Mouse (Mus musculus) MEL (cell line): Measurements from ENCODE around the gene F830045P16Rik. TPM values are rescaled to one million over a fixed set of nuclear protein-coding genes. Genes with fewer than 3 reads are reported as not detected.

Experiments used
- DNase-seq: peaks from one replicate; pipeline ENCODE4 v3.0.0; 2011; ENCODE audit warnings: low read depth, low spot score
- H3K27ac ChIP-seq: 2 replicates; pipeline ENCODE4 v1.5.1; 2012; ENCODE audit warnings: low read depth, mild to moderate bottlenecking, control low read depth, low read length, moderate library complexity; ENCODE audit not compliant: control insufficient read depth
- H3K27me3 ChIP-seq, 2 experiments: fragments of 150-350 bp in 1 of 2; sonication (generic) in 1 of 2; 2 replicates each; pipeline ENCODE4 v1.6.1; 2012; ENCODE audit warnings: low read length in 2 of 2, mild to moderate bottlenecking in 2 of 2, improper control_type of control experiment in 1 of 2, moderate library complexity in 1 of 2; ENCODE audit not compliant: insufficient read depth in 2 of 2, control insufficient read depth in 1 of 2
- H3K36me3 ChIP-seq, 2 experiments: 2 replicates each; pipeline ENCODE4 v1.6.1; 2012 to 2014; ENCODE audit warnings: low read length in 2 of 2, improper control_type of control experiment in 1 of 2, inconsistent platforms in 1 of 2, mild to moderate bottlenecking in 1 of 2; ENCODE audit not compliant: insufficient read depth in 2 of 2, control insufficient read depth in 1 of 2
- H3K4me1 ChIP-seq, 2 experiments: fragments of 150-350 bp in 1 of 2; sonication (generic) in 1 of 2; 2 replicates each; pipeline ENCODE4 v1.6.1; 2012; ENCODE audit warnings: low read length in 2 of 2, improper control_type of control experiment in 1 of 2, mild to moderate bottlenecking in 1 of 2; ENCODE audit not compliant: insufficient read depth in 2 of 2, control insufficient read depth in 1 of 2
- H3K4me3 ChIP-seq, 2 experiments: fragments of 150-350 bp in 1 of 2; sonication (generic) in 1 of 2; 2 replicates each; pipeline ENCODE4 v1.5.1; 2012; ENCODE audit warnings: low read depth in 2 of 2, low read length in 2 of 2, mild to moderate bottlenecking in 2 of 2, moderate library complexity in 2 of 2, control low read depth in 1 of 2, improper control_type of control experiment in 1 of 2; ENCODE audit not compliant: control insufficient read depth in 1 of 2, insufficient read depth in 1 of 2
- H3K79me2 ChIP-seq: 2 replicates; pipeline ENCODE4 v1.6.1; 2012; ENCODE audit warnings: mild to moderate bottlenecking, low read length, moderate library complexity; ENCODE audit not compliant: control insufficient read depth, poor library complexity, insufficient read depth
- H3K9ac ChIP-seq: 2 replicates; pipeline ENCODE4 v1.6.1; 2012; ENCODE audit warnings: low read depth, mild to moderate bottlenecking, control low read depth, low read length, moderate library complexity; ENCODE audit not compliant: control insufficient read depth, poor library complexity, severe bottlenecking
- H3K9me3 ChIP-seq: fragments of 150-350 bp; sonication (generic); replicated peaks from 2 replicates; pipeline ENCODE4 v1.6.1; 2012; ENCODE audit warnings: mild to moderate bottlenecking, low read length, improper control_type of control experiment, moderate library complexity; ENCODE audit not compliant: insufficient read depth
- BHLHE40 ChIP-seq: IDR thresholded peaks from 2 replicates; pipeline ENCODE4 v1.6.1; 2012; ENCODE audit warnings: low read depth, mild to moderate bottlenecking, inconsistent platforms, low read length, improper control_type of control experiment, borderline replicate concordance
- CHD1 ChIP-seq: IDR thresholded peaks from 2 replicates; pipeline ENCODE4 v1.6.1; 2012; ENCODE audit warnings: low read depth, mild to moderate bottlenecking, inconsistent platforms, low read length, improper control_type of control experiment
- CHD2 ChIP-seq: IDR thresholded peaks from 2 replicates; pipeline ENCODE4 v1.6.1; 2011; ENCODE audit warnings: low read length, improper control_type of control experiment
- E2F4 ChIP-seq: IDR thresholded peaks from 2 replicates; pipeline ENCODE4 v1.6.1; 2011; ENCODE audit warnings: low read depth, low read length, improper control_type of control experiment, borderline replicate concordance
- ELF1 ChIP-seq: IDR thresholded peaks from 2 replicates; pipeline ENCODE4 v1.6.1; 2014; ENCODE audit warnings: low read depth, mild to moderate bottlenecking, inconsistent platforms, low read length, improper control_type of control experiment, moderate library complexity
- GABPA ChIP-seq: IDR thresholded peaks from 2 replicates; pipeline ENCODE4 v1.6.1; 2012; ENCODE audit warnings: low read depth, mild to moderate bottlenecking, inconsistent platforms, low read length, improper control_type of control experiment, moderate library complexity
- KAT2A ChIP-seq: conservative IDR thresholded peaks from 2 replicates; pipeline ENCODE4 v1.6.1; 2012; ENCODE audit warnings: low read depth, low read length, improper control_type of control experiment, inconsistent platforms
- MXI1 ChIP-seq: IDR thresholded peaks from 2 replicates; pipeline ENCODE4 v1.6.1; 2011; ENCODE audit warnings: mild to moderate bottlenecking, low read depth, low read length, improper control_type of control experiment
- MYB ChIP-seq: IDR thresholded peaks from 2 replicates; pipeline ENCODE4 v1.6.1; 2011; ENCODE audit warnings: mild to moderate bottlenecking, low read depth, low read length, improper control_type of control experiment
- MYC ChIP-seq: IDR thresholded peaks from 2 replicates; pipeline ENCODE4 v1.6.1; 2011; ENCODE audit warnings: low read depth, mild to moderate bottlenecking, low read length, improper control_type of control experiment, moderate library complexity
- NELFE ChIP-seq: IDR thresholded peaks from 2 replicates; pipeline ENCODE4 v1.6.1; 2011; ENCODE audit warnings: low read depth, low read length, improper control_type of control experiment
- POLR2AphosphoS2 ChIP-seq: IDR thresholded peaks from 2 replicates; pipeline ENCODE4 v1.6.1; 2011; ENCODE audit warnings: low read length, improper control_type of control experiment
- SIN3A ChIP-seq: IDR thresholded peaks from 2 replicates; pipeline ENCODE4 v1.6.1; 2012; ENCODE audit warnings: low read length, improper control_type of control experiment, inconsistent platforms
- SMC3 ChIP-seq: IDR thresholded peaks from 2 replicates; pipeline ENCODE4 v1.6.1; 2011; ENCODE audit warnings: low read depth, low read length, improper control_type of control experiment
- TAL1 ChIP-seq: IDR thresholded peaks from 2 replicates; pipeline ENCODE4 v1.6.1; 2012; ENCODE audit warnings: mild to moderate bottlenecking, inconsistent platforms, low read length, moderate library complexity, mixed read lengths
- TBP ChIP-seq: IDR thresholded peaks from 2 replicates; pipeline ENCODE4 v1.8.0; 2011; ENCODE audit warnings: low read depth, low read length, improper control_type of control experiment
- TCF12 ChIP-seq: IDR thresholded peaks from 2 replicates; pipeline ENCODE4 v1.6.1; 2014; ENCODE audit warnings: low read depth, mild to moderate bottlenecking, inconsistent platforms, low read length, improper control_type of control experiment, moderate library complexity
- UBTF ChIP-seq: IDR thresholded peaks from 2 replicates; pipeline ENCODE4 v1.6.1; 2012; ENCODE audit warnings: low read depth, mild to moderate bottlenecking, inconsistent platforms, low read length, improper control_type of control experiment, moderate library complexity, borderline replicate concordance; ENCODE audit not compliant: insufficient read depth
- ZC3H11A ChIP-seq: IDR thresholded peaks from 2 replicates; pipeline ENCODE4 v1.6.1; 2012; ENCODE audit warnings: low read depth, mild to moderate bottlenecking, inconsistent platforms, low read length, improper control_type of control experiment
- ZKSCAN1 ChIP-seq: IDR thresholded peaks from 2 replicates; pipeline ENCODE4 v1.6.1; 2012; ENCODE audit warnings: low read depth, mild to moderate bottlenecking, inconsistent platforms, low read length, improper control_type of control experiment, moderate library complexity
- ZMIZ1 ChIP-seq: IDR thresholded peaks from 2 replicates; pipeline ENCODE4 v1.6.1; 2012; ENCODE audit warnings: low read depth, mild to moderate bottlenecking, inconsistent platforms, low read length, improper control_type of control experiment, moderate library complexity
- ZNF384 ChIP-seq: IDR thresholded peaks from 2 replicates; pipeline ENCODE4 v1.6.1; 2012; ENCODE audit warnings: low read depth, mild to moderate bottlenecking, inconsistent platforms, low read length, improper control_type of control experiment
- polyA plus RNA-seq, 2 experiments: library from polyadenylated mRNA; stranded (reverse) in 1 of 2; unstranded in 1 of 2; fragments of >175 nt in 1 of 2; fragments of >200 nt in 1 of 2; gene quantifications; 2 replicates each; pipeline versions ENCODE4 v1.2.1 to v1.2.4; 2012; ENCODE audit warnings: low replicate concordance in 2 of 2, low read depth in 1 of 2; ENCODE audit not compliant: insufficient read length in 2 of 2, insufficient read depth in 1 of 2, missing spikeins in 1 of 2
- total RNA-seq: library from RNA; depleted of rRNA; stranded (reverse); fragments of 300-350 nt; gene quantifications from 2 replicates; pipeline ENCODE4 v1.2.3, GENCODE M21; 2012

F830045P16Rik gene
- total and polyA plus RNA-seq, 3 experiments, result not detected

GRCm38 (mm10) chr2:129574395-129575046 is 38.1 kb upstream of the F830045P16Rik start:
- no peaks in the 10 kb centered on the region for H3K4me1 ChIP-seq
- TF ChIP-seq GABPA (no peak), UBTF (no peak), ZKSCAN1 (no peak), ZMIZ1 (no peak), TCF12 (no peak), CHD1 (no peak), SMC3 (no peak), MYC (no peak), E2F4 (no peak), TAL1 (no peak), CHD2 (no peak), NELFE (no peak), MYB (no peak), TBP (no peak), BHLHE40 (no peak), ELF1 (no peak)
- no peak overlapping the region for H3K27ac ChIP-seq

DNA sequence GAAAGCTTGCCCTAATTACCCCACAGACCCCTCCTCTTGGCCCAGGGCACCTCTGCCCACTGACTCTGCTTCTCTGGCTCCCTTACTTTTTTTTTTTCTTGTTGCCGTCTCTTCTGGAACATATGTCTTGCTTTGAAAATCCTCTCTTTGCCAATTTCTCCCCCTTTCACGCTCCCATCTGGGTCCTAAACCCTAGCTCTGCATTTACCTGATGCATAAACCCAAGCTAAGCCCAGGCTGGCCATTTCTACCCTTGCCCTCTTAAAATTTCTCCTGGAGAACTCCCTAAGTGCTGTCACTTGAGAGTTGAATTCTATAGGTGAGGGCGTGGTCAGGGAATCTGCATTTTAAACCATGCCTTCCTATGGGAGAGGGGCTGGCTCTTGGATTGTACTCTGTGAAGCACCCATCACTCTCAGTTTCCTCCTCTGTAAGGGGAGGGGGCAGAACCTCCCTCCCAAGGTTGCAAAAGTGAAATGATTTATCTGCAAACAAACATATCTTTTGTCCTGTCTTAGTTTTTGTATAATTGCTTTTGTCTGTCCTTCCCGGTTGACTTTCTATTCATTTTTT is 37.4 kb upstream of the F830045P16Rik start:
- 0 out of 4 replicates have a peak, but pooled peaks cover 0 to 1% of the 10 kb centered on the region in 2 experiments for H3K27me3 ChIP-seq

More at GRCm38 (mm10) chr2:129574395-129575046, 38.1 kb upstream of the F830045P16Rik start:
- H3K79me2 ChIP-seq, result no peaks in the 10 kb centered on the region
- H3K4me3 ChIP-seq, result no peak overlapping the region
- no peak for DNase-seq
- H3K9ac ChIP-seq, result no peak overlapping the region
- H3K9me3 ChIP-seq, result no peaks in the 10 kb centered on the region
- H3K36me3 ChIP-seq, result no peaks in the 10 kb centered on the region
- H3K27me3 ChIP-seq, result 0 out of 4 replicates have a peak, but pooled peaks cover 0 to 1% of the 10 kb centered on the region in 2 experiments

More for the DNA sequence above, 37.4 kb upstream of the F830045P16Rik start:
- Histone ChIP-seq H3K9me3 (no peaks in the 10 kb centered on the region), H3K4me3 (no peak overlapping the region), H3K27ac (no peak overlapping the region), H3K79me2 (no peaks in the 10 kb centered on the region), H3K9ac (no peak overlapping the region), H3K4me1 (no peaks in the 10 kb centered on the region), H3K36me3 (no peaks in the 10 kb centered on the region)
- TF ChIP-seq UBTF, result no peak
- no peak for TF ChIP-seq E2F4
- no peak for TF ChIP-seq SIN3A
- TF ChIP-seq POLR2AphosphoS2, result no peak
- TF ChIP-seq CHD2, result no peak
- no peak for TF ChIP-seq ZMIZ1
- TF ChIP-seq ZC3H11A, result no peak
- no peak for TF ChIP-seq GABPA
- no peak for TF ChIP-seq TBP
- no peak for TF ChIP-seq MXI1
- TF ChIP-seq KAT2A, result no peak
- TF ChIP-seq MYC, result no peak
- no peak for TF ChIP-seq ZNF384
- DNase-seq, result no peak
